In the genomic region with DNA sequence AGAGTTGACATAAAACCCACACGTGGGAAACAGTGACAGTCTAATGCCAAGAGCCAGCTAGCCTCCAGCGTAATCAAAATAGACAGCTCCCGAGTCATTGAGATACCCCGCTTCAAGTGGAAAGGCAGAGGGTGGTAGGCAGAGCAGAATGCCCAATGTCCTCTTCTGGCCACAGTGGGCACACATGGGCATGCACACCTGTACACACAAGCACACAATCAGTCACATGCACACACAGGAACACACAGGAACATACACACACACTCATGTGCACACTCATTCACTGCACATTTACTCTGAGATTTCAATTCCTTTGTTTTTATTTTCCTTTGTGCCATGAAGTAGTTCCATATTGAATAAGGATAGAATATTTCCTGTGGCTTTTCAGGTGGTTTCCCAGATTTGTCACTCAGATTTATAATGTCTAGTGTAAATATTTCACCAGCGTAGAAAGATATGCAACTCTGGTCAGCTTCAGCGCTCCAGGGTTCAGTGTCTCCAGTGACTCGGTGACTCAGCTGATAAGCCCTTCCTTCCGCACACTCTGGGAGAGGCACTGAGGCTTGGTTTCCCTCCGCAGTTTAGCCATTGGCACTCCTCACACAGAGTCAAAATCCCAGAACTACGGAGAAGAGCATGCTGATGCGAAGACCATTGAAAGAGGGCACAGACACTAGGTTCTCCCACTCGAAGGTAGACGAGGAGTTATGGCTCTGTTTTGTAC, we compare ENCODE assay signal across 11 mouse cellular contexts. TPM values are rescaled to one million over a fixed set of nuclear protein-coding genes. Genes with fewer than 3 reads are reported as not detected.
DNase-seq lines count a peak whose midpoint lies in the region; ATAC-seq lines count a peak whose summit lies in the region.
"Had no signal": no experiment of that assay in that cellular context is flagged by ENCODE, and none has a peak within 500 bp of the region (broad histone marks: within the 10 kb centered on the region; RNA-seq: fewer than 3 reads in every experiment).

No protein-coding gene starts in this region.

- H3K9ac ChIP-seq in kidney, embryonic 16.5 days (replicated peaks; ENCODE audit: low read length), result no peak overlapping the region
- no peak overlapping the region for H3K9ac ChIP-seq in heart, embryonic 15.5 days
- no peak overlapping the region for H3K9ac ChIP-seq in forebrain, embryonic 14.5 days (ENCODE audit: low read length)

- no peak overlapping the region for H3K4me3 ChIP-seq in kidney, embryonic 16.5 days (ENCODE audit: low read length)
- H3K4me3 ChIP-seq in heart, embryonic 15.5 days, result no peak overlapping the region
- no peak overlapping the region for H3K4me3 ChIP-seq in forebrain, embryonic 14.5 days (ENCODE audit: low read depth, low read length)

- no peak for ATAC-seq in kidney, embryonic 16.5 days (ENCODE audit: low FRiP score, low TSS enrichment)
- ATAC-seq in heart, embryonic 15.5 days (replicated peaks; ENCODE audit: insufficient number of reproducible peaks, insufficient read depth, low FRiP score, low read depth), result peak; percentile 80; the same call in 1 of the 2 replicates
- ATAC-seq in forebrain, embryonic 14.5 days, result no peak

- WGBS in kidney, embryonic 16.5 days, result 61% methylated on average over 13 of the region's 13 CpGs
- WGBS in heart, embryonic 15.5 days, result 35% methylated on average over 13 of the region's 13 CpGs
- WGBS in forebrain, embryonic 14.5 days, result 86% methylated on average over 13 of the region's 13 CpGs

- H3K9me3 ChIP-seq in kidney, embryonic 16.5 days (ENCODE audit: low read length), result peaks cover 4% of the 10 kb centered on the region
- no peaks in the 10 kb centered on the region for H3K9me3 ChIP-seq in heart, embryonic 15.5 days (replicated peaks)
- no peaks in the 10 kb centered on the region for H3K9me3 ChIP-seq in forebrain, embryonic 14.5 days (replicated peaks; ENCODE audit: control insufficient read depth, low read length)

- peaks cover 11% of the 10 kb centered on the region; the same call in 1 of the 2 replicates for H3K4me1 ChIP-seq in kidney, embryonic 16.5 days (ENCODE audit: insufficient read depth, low read length)
- peaks cover 11% of the 10 kb centered on the region for H3K4me1 ChIP-seq in heart, embryonic 15.5 days (replicated peaks)
- no peaks in the 10 kb centered on the region for H3K4me1 ChIP-seq in forebrain, embryonic 14.5 days (ENCODE audit: control insufficient read depth, insufficient read depth, low read length)

- H3K36me3 ChIP-seq in kidney, embryonic 16.5 days (ENCODE audit: insufficient read depth, low read length), result peaks cover 3% of the 10 kb centered on the region; the same call in 1 of the 2 replicates
- H3K36me3 ChIP-seq in heart, embryonic 15.5 days, result no peaks in the 10 kb centered on the region
- H3K36me3 ChIP-seq in forebrain, embryonic 14.5 days (ENCODE audit: control insufficient read depth, insufficient read depth, low read length), result no peaks in the 10 kb centered on the region

- peak overlapping the region; percentile 17; the same call in 1 of the 2 replicates for H3K27ac ChIP-seq in kidney, embryonic 16.5 days (ENCODE audit: low read length)
- peak overlapping the region; percentile 63 for H3K27ac ChIP-seq in heart, embryonic 15.5 days
- no peak overlapping the region for H3K27ac ChIP-seq in forebrain, embryonic 14.5 days (ENCODE audit: low read depth, low read length)

- no peak overlapping the region for H3K4me2 ChIP-seq in kidney, embryonic 16.5 days (replicated peaks; ENCODE audit: low read depth, low read length)
- peak overlapping the region; percentile 29 for H3K4me2 ChIP-seq in heart, embryonic 15.5 days
- H3K4me2 ChIP-seq in forebrain, embryonic 14.5 days (ENCODE audit: low read length), result no peak overlapping the region

- no peaks in the 10 kb centered on the region for H3K27me3 ChIP-seq in kidney, embryonic 16.5 days (ENCODE audit: insufficient read depth, low read length)
- no peaks in the 10 kb centered on the region for H3K27me3 ChIP-seq in heart, embryonic 15.5 days
- H3K27me3 ChIP-seq in forebrain, embryonic 14.5 days (replicated peaks; ENCODE audit: control insufficient read depth, insufficient read depth, low read length), result no peaks in the 10 kb centered on the region

- no peak for DNase-seq in kidney, adult 18-20 months
- peak; percentile 4 for DNase-seq in R1 (ENCODE audit: low read depth, low spot score)
- peak; percentile 41 for DNase-seq in lung, postnatal 36 days
- DNase-seq in layer of hippocampus, postnatal 10 days (ENCODE audit: low spot score in 2 of 2), result no peak
- no peak for DNase-seq in frontal cortex, postnatal 25 days (ENCODE audit: low spot score in 2 of 2)
- DNase-seq in forebrain, embryonic 14.5 days (ENCODE audit: low spot score), result no peak

RNA-seq across cellular contexts. Expression of gene Gm17571, which starts 4.4 kb away (rescaled TPM):
- not detected in 2 replicates for polyA plus RNA-seq in kidney, embryonic 16.5 days (2015; fragmentation: Nextera tagmentation; extraction: Ambion mirVana)
- not detected in 2 replicates for polyA plus RNA-seq in heart, embryonic 15.5 days (2015; fragmentation: Nextera tagmentation; extraction: Ambion mirVana)
- total RNA-seq in layer of hippocampus, postnatal 10 days (2021), result not detected
- not detected in 2 replicates for polyA plus RNA-seq in forebrain, embryonic 14.5 days (2014; fragmentation: Nextera tagmentation; extraction: Ambion mirVana)
- total RNA-seq: heart, postnatal 10 days; layer of hippocampus, postnatal 14 days had no signal
- polyA plus RNA-seq: embryonic facial prominence, embryonic 14.5 days had no signal

Comparison
In these comparisons a context has a peak if more than half of its experiments do, and no peak if none do; other contexts are left out.
1. DNase-seq: peak in R1 (single experiment) and lung, postnatal 36 days (single experiment); none in kidney, adult 18-20 months (single experiment), layer of hippocampus, postnatal 10 days (0 of 2), frontal cortex, postnatal 25 days (0 of 2) and forebrain, embryonic 14.5 days (single experiment).